Mouse (Mus musculus) thymus, adult 2 months (tissue): ENCODE data around the gene Bri3bp.

ENCODE experiments used
- CTCF ChIP-seq: fragments of 200-500 bp; IDR thresholded peaks from 2 replicates; pipeline ENCODE4 v1.5.1; 2012; ENCODE audit warnings: mild to moderate bottlenecking, control low read depth, low read length, moderate library complexity, borderline replicate concordance; ENCODE audit not compliant: control insufficient read depth, poor library complexity, insufficient read depth; ENCODE audit errors: extremely low read depth
- POLR2A ChIP-seq: fragments of 200-500 bp; IDR thresholded peaks from 2 replicates; pipeline ENCODE4 v1.6.1; 2012; ENCODE audit warnings: mild to moderate bottlenecking, low read length, control low read depth, moderate library complexity; ENCODE audit not compliant: control insufficient read depth, poor library complexity, insufficient read depth; ENCODE audit errors: extremely low read depth

- TF ChIP-seq CTCF (no peak), POLR2A (no peak)
Observed at GRCm38 (mm10) chr5:125404536-125404902, 36.8 kb upstream of the Bri3bp start.
